Mouse (Mus musculus): ENCODE results near the gene Gnaq.

DNA sequence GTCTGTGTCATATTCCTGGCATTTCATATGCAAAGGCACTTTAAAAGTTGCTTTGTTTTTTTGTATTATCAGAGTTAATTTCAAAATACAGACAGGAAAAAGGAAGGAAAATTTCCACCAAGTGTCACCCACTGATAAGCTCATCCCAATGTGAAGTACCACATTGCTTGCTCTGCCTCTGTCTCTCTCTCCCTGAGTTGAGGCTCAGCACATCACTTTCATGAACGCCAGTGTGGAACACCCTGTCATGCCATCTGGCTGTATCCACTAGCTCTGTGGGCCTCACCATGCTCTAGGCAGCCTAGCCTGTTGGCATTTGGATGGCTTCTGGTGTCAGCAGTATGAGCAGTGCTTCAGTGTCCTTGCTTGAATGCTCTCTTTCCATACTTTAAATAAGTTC, 122.2 kb downstream of the Gnaq start:
- TF ChIP-seq CTCF (IDR thresholded peaks at IDR 0.05; ENCODE audit: low read depth, low read length), result no peak
- no peak for TF ChIP-seq POLR2A (IDR thresholded peaks at IDR 0.05; ENCODE audit: borderline replicate concordance, low read depth, low read length)

All from bone marrow macrophage, adult 2 months (primary cell).